Mouse (Mus musculus) T-helper 1 cell (primary cell): ENCODE measurements around the gene 2810021J22Rik.
"Not testable (repeated sequence)": the region's sequence is repeated elsewhere in the genome, so short reads cannot be mapped to it uniquely, and the experiment has no call there.

ENCODE experiments used
- in situ Hi-C: fragments of 300-600 bp; cut with MboI, MseI; formaldehyde crosslinking; loops from one replicate; pipeline ENCODE4 v1.15.1; 2025; ENCODE audit warnings: high pct_unique_total_duplicates

2810021J22Rik gene

DNA sequence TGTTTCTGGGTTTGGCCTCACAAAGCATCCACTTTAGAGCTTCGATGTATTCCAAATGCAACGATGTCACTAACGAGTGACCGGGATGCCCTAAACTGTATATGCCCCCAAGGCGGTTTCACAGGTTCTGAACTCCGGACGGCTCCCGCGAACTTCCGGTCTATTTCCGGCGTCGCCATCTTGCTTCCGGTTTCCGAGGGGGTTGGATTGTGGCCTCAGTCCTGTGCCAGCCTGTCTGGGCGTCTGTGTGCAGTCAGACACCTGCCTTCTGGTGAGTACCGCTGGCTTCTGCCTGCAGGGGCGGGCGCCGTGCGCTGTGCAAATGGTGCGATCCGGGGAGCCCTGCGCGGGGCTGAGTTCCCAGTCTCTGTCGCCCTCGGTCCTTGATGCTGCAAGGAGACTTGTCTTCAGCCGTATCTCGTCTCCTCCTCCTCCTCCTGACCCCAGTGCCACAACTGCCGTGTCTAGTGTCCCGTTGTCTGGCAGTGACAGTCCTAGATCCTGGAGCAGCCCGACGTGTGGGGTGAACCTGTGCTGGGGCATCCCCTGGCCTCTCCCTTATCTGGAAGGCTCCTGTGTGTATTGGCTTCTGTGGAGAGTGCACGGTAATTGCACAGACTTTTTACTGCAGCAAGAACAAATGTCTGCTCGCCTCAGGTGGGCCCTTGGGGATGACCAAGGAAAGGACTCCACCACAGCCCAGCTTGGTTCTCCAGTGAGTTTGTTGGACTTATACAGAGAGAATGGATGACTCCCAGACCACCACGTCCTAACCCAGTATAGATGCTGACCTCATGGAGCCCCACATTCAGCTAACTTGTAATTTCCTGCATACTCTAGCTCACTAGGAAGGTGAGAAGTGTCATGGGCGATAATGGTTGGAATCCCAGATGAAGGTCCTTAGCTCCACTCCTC lies at the start of gene 2810021J22Rik:
2810021J22Rik (plus strand) TSS at position 178 of the 915 bp plus-strand sequence.
- in situ Hi-C loops = no loop called here

DNA sequence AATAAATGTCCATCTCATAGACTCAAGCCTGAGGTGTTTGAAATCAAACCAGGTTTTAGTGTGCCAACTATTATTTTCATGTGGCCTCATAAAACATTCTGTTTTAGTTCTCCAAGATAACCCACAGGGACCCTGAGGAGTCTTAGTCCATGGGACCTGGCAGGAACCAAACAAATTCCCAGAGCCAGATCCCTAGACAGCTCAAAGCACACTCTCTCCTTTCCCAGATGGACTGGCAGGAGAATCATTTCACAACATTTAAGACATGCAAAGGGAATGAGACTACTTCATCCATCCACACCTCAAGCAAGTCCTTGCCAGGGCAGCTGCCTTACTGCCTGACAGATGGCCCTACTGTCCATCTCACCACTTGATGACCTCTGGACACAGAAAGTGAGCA lies 38.1 kb upstream of the 2810021J22Rik start, which contains the start of gene Olfr312:
Olfr312 (plus strand) TSS at position 301 of the 400 bp plus-strand sequence.
- in situ Hi-C loops = not testable (repeated sequence)

DNA sequence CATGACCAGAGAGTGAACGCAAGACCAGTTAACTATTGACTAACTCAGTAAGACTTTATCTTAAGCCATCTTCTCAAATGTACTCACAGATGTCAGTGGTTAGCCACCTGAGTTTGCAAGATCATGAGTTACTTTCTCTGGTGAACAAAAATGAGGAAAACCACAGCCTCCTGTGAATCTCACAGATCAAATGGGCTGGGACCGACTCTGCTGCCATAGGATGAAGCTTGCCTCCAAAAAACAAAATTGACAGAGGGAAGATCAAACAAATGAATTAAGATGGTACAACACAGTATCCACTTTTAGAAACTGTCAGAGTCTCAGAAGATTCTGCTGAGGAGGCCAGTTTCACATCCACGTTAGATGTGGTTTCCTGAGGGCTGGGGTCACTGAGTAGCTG lies 37.3 kb upstream of the 2810021J22Rik start:
- in situ Hi-C loops = no loop called here

DNA sequence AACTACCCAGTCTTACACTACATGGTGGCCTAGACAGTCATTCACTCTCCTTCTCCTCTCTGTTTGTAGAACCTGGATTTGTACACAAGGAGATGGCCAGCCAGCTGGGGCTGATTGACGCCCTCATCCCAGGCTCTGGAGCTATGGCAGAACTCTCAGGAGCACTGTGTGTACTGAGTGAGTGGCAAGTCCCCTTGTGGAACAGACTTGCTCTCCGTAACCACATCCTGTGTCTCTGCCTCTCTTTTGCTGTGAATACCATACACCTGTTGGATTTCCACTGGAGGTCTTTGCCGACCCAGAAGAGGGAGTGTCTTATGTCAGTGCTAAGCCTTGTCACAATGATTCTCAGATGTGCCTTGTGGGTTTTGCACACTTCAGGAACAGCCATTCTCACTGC lies 34.5 kb upstream of the 2810021J22Rik start:
- in situ Hi-C loops = not testable (repeated sequence)

DNA sequence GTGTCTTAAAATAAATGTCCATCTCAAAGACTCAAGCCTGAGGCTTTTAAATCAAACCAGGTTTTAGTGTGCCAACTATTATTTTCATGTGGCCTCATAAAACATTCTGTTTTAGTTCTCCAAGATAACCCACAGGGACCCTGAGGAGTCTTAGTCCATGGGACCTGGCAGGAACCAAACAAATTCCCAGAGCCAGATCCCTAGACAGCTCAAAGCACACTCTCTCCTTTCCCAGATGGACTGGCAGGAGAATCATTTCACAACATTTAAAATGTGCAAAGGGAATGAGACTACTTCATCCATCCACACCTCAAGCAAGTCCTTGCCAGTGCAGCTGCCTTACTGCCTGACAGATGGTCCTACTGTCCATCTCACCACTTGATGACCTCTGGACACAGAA lies 28.1 kb upstream of the 2810021J22Rik start, which contains the start of gene Olfr311:
Olfr311 (plus strand) TSS at position 301 of the 400 bp plus-strand sequence.
- in situ Hi-C loops = not testable (repeated sequence)

DNA sequence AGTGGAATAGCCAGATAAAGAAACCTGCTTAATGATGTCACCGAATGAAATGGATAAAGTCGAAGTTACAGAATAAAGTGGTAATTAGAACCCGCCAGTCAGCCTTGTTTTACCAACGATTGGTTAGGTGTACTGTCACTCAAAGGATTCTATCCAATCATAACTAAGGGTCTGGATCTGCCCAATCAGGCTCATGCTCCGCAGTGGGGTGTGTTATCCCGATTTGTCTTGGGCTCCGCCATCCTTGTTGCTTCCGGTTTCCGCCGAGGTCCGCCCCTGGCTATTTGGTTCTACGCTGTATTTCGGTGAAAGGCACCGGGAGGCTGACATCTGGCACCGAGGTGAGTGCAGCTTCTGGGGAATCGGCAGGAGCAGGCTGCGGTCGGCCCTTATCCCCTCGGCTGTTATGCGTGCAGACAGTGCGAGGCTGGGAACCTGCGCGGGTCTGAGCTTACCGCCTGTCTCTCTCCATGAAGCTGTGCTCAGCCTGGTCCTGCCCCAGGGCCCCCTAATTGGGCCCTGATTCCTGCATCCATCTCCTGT lies 20.0 kb upstream of the 2810021J22Rik start, which contains the start of gene Gm12258:
Gm12258 (plus strand) TSS at position 240 of the 543 bp plus-strand sequence.
- in situ Hi-C loops = no loop called here

DNA sequence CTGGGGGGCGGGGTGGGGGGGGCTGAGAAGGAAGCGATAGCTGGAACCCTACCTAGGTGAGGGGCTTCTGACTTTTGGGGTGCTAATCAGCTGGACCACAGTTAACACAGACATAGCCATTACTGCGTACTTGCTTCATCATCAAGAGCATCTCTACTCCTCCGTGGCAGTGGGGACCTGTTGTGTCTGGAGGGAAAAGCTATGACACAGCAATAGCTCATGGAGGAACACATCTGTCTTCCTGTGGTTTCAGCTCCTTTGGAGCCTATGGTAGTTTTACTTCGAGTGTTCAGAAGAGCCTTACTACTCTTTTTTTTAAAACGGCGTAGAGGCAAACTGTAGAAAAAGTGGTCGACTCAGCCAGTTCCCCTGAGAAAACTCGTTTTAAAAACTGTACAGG lies 19.4 kb upstream of the 2810021J22Rik start:
- in situ Hi-C loops = no loop called here

DNA sequence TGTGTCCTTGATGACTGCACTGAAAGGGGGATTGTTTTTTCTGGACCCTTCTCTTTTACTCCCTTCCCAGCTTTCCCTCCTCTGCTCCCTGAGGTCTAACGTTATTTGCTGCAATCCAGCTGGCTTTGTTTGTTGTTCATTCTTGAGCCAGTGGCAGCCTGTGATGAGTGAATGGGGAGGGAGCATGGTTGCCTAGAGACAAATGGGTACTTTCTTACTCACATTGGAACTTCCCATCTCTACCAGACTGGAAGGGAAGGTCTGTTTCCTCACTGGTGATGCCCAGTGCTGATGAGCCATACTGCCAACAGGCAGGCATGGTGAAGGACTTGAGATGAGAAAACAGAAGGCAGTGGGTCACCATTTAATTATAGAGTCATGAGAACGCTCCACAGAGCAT lies 17.3 kb upstream of the 2810021J22Rik start:
- in situ Hi-C loops = no loop called here

DNA sequence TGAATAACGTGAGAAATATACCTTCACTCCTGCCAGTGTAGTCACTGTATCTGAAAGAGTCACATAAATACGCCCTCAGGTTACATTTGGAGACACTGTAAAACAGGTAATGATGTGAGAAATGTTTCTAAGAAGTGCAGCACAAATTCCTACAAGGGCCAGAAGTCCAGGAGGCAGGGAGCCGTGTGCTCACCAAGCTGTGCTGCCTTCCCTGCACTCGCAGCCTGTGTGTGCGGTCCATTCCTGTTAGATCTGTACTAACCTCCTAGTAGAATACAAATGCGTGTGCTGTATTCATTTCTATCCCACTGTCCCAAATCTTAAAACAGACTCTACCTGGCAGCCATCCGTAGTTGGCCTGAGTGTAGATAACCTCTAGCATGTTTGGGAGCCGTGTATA lies 6.3 kb upstream of the 2810021J22Rik start:
- in situ Hi-C loops = no loop called here

DNA sequence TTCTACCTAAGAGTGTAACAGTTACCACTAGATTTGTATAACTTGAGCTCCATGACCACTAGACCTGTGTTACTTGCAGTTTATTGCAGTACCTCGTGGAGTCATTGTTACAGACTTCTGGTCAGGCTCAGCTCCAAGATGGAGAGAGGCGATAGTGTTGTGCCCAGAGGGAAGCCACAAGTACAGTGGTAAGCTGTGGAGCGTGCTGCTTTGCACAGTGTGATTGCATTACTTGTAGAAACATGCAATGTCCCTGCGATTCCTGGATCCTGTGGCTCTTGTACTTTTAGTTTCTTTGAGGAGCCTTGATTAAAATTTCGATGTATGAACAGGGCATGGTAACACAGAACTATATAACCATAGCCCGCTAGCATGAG lies 926 bp downstream of the 2810021J22Rik start:
- in situ Hi-C loops = no loop called here

DNA sequence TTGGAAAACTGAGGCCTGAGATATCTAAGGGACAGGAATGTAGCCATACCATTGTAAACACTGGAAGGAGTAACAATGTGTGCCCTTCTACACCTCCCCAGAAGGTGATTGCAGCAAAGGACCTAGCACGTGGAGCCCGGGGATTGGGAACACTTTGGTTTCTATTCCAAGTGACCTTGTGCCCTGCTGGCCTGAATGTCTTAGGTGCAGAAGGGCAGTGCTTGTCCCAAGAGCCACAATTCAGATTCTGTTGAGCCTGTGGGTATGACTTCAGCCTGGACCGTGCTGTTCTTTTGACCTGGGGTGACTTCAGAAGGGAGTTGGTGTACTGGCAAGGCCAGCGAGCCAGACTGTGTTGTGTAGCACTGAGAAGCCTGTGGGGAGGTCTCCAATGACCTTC lies 3.9 kb downstream of the 2810021J22Rik start:
- in situ Hi-C loops = no loop called here

DNA sequence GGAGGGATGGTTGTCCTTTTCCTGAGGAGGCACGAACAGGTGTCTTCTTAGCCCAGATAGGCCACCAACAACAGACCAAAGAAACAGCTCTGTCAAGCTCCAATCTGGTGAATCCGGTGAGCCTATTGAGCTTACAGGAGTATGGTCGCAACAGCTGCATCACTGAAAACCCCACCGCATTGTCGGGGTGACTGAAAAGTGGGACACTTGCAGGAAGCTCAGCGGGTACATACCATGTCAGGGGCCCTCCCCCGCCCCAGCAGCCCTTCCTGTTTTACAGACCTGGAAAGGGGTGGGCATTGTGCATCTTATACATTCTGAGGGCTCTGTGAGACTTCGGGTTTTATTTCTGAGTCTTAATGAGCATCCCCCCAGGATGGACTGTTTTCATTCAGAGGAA lies 16.7 kb downstream of the 2810021J22Rik start:
- in situ Hi-C loops = no loop called here

DNA sequence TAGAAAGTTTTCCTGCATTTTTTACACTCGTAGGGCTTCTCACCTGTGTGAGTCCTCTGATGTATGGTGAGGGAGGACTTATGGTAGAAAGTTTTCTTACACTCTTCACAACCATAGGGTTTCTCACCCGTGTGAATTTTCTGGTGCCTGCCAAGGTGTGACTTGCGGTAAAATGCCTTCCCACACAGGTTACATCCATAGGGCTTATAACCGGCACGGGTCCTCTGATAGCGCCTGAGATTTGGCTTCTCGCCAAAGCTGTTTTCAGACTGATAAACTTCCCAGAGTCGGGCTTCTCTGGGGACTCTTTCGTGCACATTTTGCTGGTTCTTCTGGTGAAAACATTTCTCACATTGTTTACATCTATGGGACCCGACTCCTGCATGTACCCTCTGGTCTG lies 23.5 kb downstream of the 2810021J22Rik start:
- in situ Hi-C loops = no loop called here

DNA sequence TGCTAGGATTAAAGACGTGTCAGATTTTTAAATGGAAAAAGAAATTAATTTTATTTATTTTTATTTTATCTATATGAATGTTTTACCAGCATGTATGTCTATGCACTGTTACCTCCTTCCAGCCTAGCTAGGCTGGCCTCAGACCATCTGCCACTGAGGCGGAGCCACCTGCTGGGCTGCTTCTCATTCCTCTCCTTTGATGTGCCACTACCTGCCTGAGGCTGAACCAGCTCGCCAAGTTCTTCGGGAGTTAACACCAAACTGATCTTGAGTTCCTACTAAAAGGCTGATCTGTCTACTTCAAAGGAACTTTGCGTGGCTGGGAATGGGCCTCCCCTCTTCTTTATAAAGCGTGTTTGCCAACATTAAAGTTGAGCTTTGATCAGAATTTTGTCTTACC lies 27.4 kb downstream of the 2810021J22Rik start:
- in situ Hi-C loops = no loop called here

DNA sequence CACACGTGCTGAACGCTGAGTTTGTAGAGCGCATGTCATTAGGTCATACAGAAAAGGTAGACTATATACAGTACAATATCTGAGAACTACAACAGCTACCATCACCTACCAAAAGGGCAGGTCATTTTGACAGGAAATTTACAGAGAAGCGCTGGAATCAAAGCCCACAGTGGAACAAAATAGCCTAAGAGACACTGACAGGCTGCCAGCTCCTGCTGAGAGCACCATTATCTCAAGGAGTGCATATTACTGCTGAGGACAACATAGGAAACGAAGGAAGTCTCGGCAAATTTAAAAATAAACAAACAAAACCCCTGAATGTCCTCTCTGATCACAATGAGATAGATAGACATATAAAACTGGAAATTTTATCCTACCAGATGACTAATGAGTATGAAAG lies 30.5 kb downstream of the 2810021J22Rik start:
- in situ Hi-C loops = no loop called here

DNA sequence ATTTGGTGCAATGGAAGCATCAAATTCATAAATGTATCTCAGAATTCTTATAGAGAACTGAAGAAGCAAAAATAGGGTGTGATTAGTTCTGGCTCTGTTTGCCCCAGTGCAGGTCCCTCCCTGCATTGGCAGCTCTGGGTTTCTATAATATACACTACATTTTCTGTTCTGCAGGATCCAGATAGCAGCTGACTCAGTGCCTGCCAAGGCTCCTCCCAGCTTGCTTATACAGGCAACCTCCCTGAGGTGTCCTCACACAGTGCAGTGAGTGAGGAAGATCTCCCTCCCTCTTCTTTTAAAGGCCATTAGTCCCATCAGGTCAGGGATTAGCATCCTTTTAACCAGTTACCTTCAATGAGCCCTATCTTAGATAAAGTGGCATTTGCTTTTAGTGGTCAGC lies 34.1 kb downstream of the 2810021J22Rik start:
- in situ Hi-C loops = no loop called here

DNA sequence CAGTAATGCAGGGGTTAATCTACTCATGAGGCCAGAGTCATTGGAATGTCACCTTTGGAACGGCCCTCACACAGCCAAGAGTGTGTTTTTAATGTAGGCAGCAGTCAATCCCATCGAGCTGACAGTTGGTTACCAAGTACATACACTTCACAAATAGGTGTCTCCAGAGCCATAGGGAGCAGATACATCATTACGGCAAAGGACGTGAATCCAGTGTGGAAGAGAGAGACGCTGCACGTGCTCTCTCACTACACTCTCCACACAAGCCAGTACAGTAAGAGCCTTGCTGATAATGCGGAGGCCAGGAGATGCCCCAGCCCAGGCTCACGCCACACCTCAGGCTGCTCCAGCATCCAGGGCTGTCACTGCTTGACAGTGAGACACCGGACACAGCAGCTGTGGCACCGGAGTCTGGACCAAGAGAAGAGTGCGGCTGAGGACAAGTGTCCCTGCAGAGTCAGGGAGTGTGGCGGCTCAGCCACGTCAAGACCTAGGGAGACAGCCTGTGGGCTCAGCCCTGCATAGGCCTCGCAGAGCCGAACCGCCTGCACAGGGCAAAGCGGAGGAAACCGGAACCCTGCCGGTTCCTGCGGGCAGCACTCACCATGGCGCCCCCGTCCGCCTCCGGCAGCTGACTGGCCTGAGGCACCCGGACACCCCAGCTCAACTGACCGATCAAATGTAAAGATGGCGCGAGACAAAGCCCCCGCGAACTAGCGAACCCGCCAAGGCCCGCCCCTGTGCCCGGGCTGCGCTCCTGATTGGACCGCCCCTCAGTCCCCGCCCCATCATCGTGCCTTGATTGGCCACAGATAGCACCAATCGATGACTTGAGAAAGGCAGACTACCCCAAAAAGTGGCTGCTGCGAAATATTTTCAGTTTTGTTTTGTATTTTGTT lies 36.7 kb downstream of the 2810021J22Rik start, which contains the start of gene Zfp39:
Zfp39 (minus strand) TSS at position 715 of the 899 bp plus-strand sequence.
- in situ Hi-C loops = no loop called here

DNA sequence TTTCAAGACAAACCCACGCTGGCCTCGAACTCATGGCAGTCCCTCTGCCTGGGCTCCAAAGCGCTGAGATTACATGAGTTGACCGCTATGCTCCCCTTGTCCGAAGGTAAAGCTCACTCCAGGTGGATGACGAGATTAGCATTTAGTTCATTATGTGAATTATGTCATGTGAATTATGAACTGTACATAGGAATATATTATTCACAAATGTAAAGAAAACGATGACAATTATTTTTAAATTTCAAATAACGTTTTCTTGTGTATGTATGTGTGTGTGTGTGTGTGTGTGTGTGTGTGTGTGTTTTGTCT lies 37.3 kb downstream of the 2810021J22Rik start:
- in situ Hi-C loops = no loop called here

DNA sequence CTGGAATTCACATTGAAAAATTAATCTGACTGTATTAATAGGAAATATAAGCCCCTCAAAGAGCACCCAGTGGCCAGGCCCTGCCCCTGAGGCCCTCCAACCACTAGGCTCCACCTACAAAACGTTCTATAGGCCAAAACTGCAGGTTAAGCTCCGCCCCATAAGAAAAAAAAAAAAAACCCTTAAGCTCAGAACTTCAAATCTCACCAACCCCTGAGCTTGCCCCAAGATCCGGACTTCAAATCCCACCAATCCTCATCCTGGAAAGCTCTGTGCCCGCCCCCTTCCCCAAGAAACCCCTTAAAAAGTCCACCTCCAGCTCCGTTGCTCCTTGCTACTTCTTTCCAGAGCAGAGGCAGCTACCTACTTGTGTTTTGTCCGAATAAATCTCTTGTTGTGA lies 37.8 kb downstream of the 2810021J22Rik start:
- in situ Hi-C loops = no loop called here

DNA sequence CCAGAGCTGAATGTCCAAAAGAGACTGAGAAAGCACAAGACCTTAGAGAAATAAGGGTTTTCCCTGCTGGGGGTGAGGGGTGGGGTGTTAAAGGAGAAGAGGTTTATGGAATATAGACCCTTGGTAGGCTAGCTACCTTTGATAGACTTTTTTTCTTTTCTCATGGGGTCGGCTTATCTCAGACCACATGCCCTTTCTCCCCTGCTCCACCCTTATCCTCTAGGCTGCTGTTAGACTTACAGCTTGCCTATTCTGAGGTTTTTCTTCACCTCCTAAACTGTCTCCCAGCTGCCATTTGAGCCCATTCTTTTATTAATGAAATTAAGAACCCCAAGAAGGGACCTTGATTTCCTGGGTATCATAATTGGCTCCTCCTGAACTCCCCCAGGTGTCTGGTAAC lies 46.8 kb downstream of the 2810021J22Rik start:
- in situ Hi-C loops = no loop called here

DNA sequence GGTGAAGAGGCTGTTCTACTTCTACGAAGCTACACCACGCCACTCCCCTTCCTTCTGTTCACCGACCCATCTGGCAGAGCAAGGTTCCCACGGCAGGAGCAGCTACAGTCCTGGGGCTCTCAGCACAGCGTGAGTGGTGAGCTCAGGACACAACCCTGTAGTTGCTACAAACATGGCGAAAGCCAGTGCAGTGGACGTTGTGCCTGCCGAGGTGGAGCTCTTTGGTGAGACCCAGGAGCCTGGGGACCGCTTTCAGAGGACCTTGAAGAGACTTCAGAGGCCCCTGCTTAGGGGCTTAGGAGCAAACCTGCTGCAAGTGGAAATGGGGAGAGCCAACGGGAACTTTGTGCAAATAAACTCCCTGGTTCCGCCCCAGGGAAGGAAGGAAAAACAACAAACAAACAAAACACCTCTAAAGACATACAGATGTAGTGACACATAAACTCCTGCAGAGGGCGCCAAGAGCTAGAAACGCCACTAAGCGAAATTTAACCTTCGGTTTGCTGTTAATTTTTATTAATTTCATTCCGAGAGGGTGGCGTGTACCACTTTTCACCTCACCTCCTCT lies 47.5 kb downstream of the 2810021J22Rik start:
- in situ Hi-C loops = no loop called here
